ENCODE assay signal across 8 mouse cellular contexts in genomic region chr9:22411002-22411857, GRCm38 (mm10). TPM values are rescaled to one million over a fixed set of nuclear protein-coding genes. Genes with fewer than 3 reads are reported as not detected.
DNase-seq lines count a peak whose midpoint lies in the region; ATAC-seq and TF ChIP-seq lines count a peak whose summit lies in the region.

TSS of gene 9530077C05Rik (plus strand) at chr9:22411513.

- DNase-seq in adrenal gland, postnatal 14 days: peak; percentile 96
- DNase-seq in embryonic facial prominence, embryonic 10.5 days (ENCODE audit: low spot score): peak; percentile 96
- peak; percentile 98 for DNase-seq in left cerebral cortex, postnatal 36 days (ENCODE audit: low spot score in 2 of 2)
- DNase-seq in midbrain, embryonic 10.5 days (ENCODE audit: low spot score): peak; percentile 97
- DNase-seq in right cerebral cortex, postnatal 36 days (ENCODE audit: low spot score in 2 of 2): peak; percentile 98 to 99
- peak; percentile 89 to 95 for DNase-seq in urinary bladder, postnatal 4 days (ENCODE audit: low spot score in 2 of 2)

- H3K36me3 ChIP-seq in embryonic facial prominence, embryonic 10.5 days (replicated peaks): no peaks in the 10 kb centered on the region
- no peaks in the 10 kb centered on the region for H3K36me3 ChIP-seq in intestine, postnatal 0 days (ENCODE audit: control insufficient read depth, insufficient read depth)
- no peaks in the 10 kb centered on the region for H3K36me3 ChIP-seq in midbrain, embryonic 10.5 days

- H3K4me1 ChIP-seq in embryonic facial prominence, embryonic 10.5 days: 0 out of 2 replicates have a peak, but pooled peaks cover 3% of the 10 kb centered on the region
- H3K4me1 ChIP-seq in intestine, postnatal 0 days (replicated peaks; ENCODE audit: control insufficient read depth, insufficient read depth, low read length): no peaks in the 10 kb centered on the region
- peaks cover 10% of the 10 kb centered on the region; the same call in 1 of the 2 replicates for H3K4me1 ChIP-seq in midbrain, embryonic 10.5 days

- WGBS in embryonic facial prominence, embryonic 10.5 days: under 1% methylated on average over 43 of the region's 43 CpGs
- WGBS in intestine, postnatal 0 days: under 1% methylated on average over 43 of the region's 43 CpGs
- WGBS in midbrain, embryonic 10.5 days: 1% methylated on average over 43 of the region's 43 CpGs

- intact Hi-C loops in left cerebral cortex, postnatal 36 days (cut with DNase I): loop anchor here (5.0 kb wide), 1 partner anchor 254 kb away; the partner anchor contains the start of gene Pigyl

- peak within 1 kb of the TSS; percentile 67 for H3K4me3 ChIP-seq in embryonic facial prominence, embryonic 10.5 days
- H3K4me3 ChIP-seq in intestine, postnatal 0 days (ENCODE audit: low read depth, low read length): peak within 1 kb of the TSS; percentile 47
- peak within 1 kb of the TSS; percentile 65 for H3K4me3 ChIP-seq in midbrain, embryonic 10.5 days

- H3K9me3 ChIP-seq in embryonic facial prominence, embryonic 10.5 days: no peaks in the 10 kb centered on the region
- no peaks in the 10 kb centered on the region for H3K9me3 ChIP-seq in intestine, postnatal 0 days (ENCODE audit: control insufficient read depth)
- H3K9me3 ChIP-seq in midbrain, embryonic 10.5 days (replicated peaks): no peaks in the 10 kb centered on the region

- TF ChIP-seq CTCF in intestine, postnatal 0 days (IDR thresholded peaks at IDR 0.05; ENCODE audit: low read depth): peak; percentile 99

- peak within 1 kb of the TSS; percentile 73 for H3K4me2 ChIP-seq in intestine, postnatal 0 days (replicated peaks; ENCODE audit: low read depth)

- no peak within 1 kb of the TSS for H3K9ac ChIP-seq in intestine, postnatal 0 days (ENCODE audit: low read depth, low read length)

- peak within 1 kb of the TSS; percentile 78 for H3K27ac ChIP-seq in embryonic facial prominence, embryonic 10.5 days (replicated peaks)
- H3K27ac ChIP-seq in intestine, postnatal 0 days (ENCODE audit: low read depth, low read length): no peak within 1 kb of the TSS
- peak within 1 kb of the TSS; percentile 86 for H3K27ac ChIP-seq in midbrain, embryonic 10.5 days (replicated peaks)

- H3K27me3 ChIP-seq in embryonic facial prominence, embryonic 10.5 days (replicated peaks; ENCODE audit: low read depth, poor library complexity, severe bottlenecking): peaks cover 24% of the 10 kb centered on the region
- H3K27me3 ChIP-seq in intestine, postnatal 0 days (replicated peaks; ENCODE audit: control insufficient read depth, insufficient read depth, low read length): no peaks in the 10 kb centered on the region
- H3K27me3 ChIP-seq in midbrain, embryonic 10.5 days (ENCODE audit: low read depth, poor library complexity, severe bottlenecking): peaks cover 12% of the 10 kb centered on the region

- peak; percentile 100 for ATAC-seq in granulocyte monocyte progenitor cell, adult 5-6 weeks (replicated peaks; ENCODE audit: poor library complexity, severe bottlenecking)
- peak; percentile 97 for ATAC-seq in intestine, postnatal 0 days

RNA-seq across cellular contexts. Expression of gene 9530077C05Rik, which starts in this region (rescaled TPM):
- total RNA-seq in adrenal gland, postnatal 14 days (2021): 3.6 and 4.9 TPM in 2 replicates
- 6.2 and 6.8 TPM in 2 replicates for polyA plus RNA-seq in embryonic facial prominence, embryonic 10.5 days (2016; fragmentation: Nextera tagmentation; extraction: Ambion mirVana)
- 2.1 TPM in 1 of 2 replicates, not detected in the other for total RNA-seq in granulocyte monocyte progenitor cell, adult 5-6 weeks (2014; fragmentation: Nextera tagmentation)
- total RNA-seq in granulocyte monocyte progenitor cell, adult 5-6 weeks (2017): 2.0 and 2.1 TPM in 2 replicates
- 1.8 and 2.0 TPM in 2 replicates for polyA plus RNA-seq in intestine, postnatal 0 days (2015; fragmentation: Nextera tagmentation; extraction: Ambion mirVana)
- 1 to 10 TPM; 6.9 to 7.9 TPM for total RNA-seq in left cerebral cortex, postnatal 36 days (2021)
- 9.5 and 10.4 TPM in 2 replicates for polyA plus RNA-seq in midbrain, embryonic 10.5 days (2016; fragmentation: Nextera tagmentation; extraction: Ambion mirVana)
